Mouse (Mus musculus): ENCODE measurements around the gene Inpp4b. TPM values are rescaled to one million over a fixed set of nuclear protein-coding genes. Genes with fewer than 3 reads are reported as not detected.

Inpp4b gene
- polyA plus RNA-seq, 1 experiment = 1.9 TPM

DNA sequence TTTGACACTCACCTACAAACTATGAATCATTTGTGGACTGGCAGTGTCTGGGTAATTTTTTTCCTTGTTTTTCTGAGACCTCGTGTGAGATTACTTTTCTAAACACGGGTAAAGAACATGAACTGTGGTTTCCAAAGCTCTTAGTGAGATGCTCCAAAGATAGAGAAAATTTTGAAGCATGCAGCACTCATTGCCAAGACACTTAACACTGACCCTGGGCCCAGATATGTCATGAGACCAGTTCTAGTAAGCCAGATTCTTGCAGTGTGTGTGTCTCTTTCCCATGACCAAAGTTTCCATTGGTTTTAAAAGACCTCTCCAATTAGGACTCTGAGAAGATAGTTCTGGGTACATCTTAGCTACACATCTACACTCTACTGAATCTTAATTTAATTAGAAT is 484.1 kb downstream of the Inpp4b start:
- TF ChIP-seq CTCF (conservative IDR thresholded peaks at IDR 0.05; ENCODE audit: insufficient read depth, insufficient read length, low read depth, low read length) (no peak), POLR2A (IDR thresholded peaks at IDR 0.05; ENCODE audit: low read depth, low read length) (no peak)
- Histone ChIP-seq H3K27me3 (replicated peaks; ENCODE audit: control insufficient read depth, insufficient read depth, low read length) (no peaks in the 10 kb centered on the region), H3K27ac (ENCODE audit: insufficient read depth, low read depth, low read length) (no peak overlapping the region), H3K4me1 (ENCODE audit: control insufficient read depth, insufficient read depth, low read length) (no peaks in the 10 kb centered on the region), H3K4me3 (ENCODE audit: insufficient read depth, low read depth, low read length) (no peak overlapping the region), H3K36me3 (ENCODE audit: control insufficient read depth, insufficient read depth, low read length) (no peaks in the 10 kb centered on the region)
- WGBS = 65% methylated on average over 2 of the region's 2 CpGs
- DNase-seq = peak; percentile 60

GRCm38 (mm10) chr8:81827306-81827913 is 485.1 kb downstream of the Inpp4b start:
- Histone ChIP-seq H3K27me3 (replicated peaks; ENCODE audit: control insufficient read depth, insufficient read depth, low read length) (no peaks in the 10 kb centered on the region), H3K4me1 (ENCODE audit: control insufficient read depth, insufficient read depth, low read length) (no peaks in the 10 kb centered on the region), H3K27ac (ENCODE audit: insufficient read depth, low read depth, low read length) (no peak overlapping the region), H3K36me3 (ENCODE audit: control insufficient read depth, insufficient read depth, low read length) (no peaks in the 10 kb centered on the region), H3K4me3 (ENCODE audit: insufficient read depth, low read depth, low read length) (no peak overlapping the region)
- DNase-seq = no peak
- WGBS = 76% methylated on average over 2 of the region's 2 CpGs
- no peak for TF ChIP-seq CTCF (conservative IDR thresholded peaks at IDR 0.05; ENCODE audit: insufficient read depth, insufficient read length, low read depth, low read length)
- TF ChIP-seq POLR2A (IDR thresholded peaks at IDR 0.05; ENCODE audit: low read depth, low read length) = no peak

DNA sequence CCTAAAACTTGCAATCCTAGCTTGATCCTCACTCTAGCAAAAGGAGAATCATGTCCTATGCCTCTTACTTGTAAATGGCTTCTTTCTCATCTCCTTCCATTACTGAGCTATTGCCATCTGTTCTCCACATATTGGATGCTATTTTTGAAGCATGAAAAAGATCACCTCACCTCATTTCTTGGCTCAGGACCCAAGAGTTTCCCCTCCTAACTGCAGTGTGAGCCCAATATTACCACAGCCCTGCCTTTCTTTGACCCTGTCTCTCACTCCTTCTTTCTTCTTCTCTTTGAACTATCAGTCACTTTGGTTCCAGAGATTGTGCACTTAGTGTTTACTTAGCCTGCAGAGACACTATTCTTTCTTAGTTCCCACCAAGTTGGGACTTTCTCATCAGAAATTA is 489.1 kb downstream of the Inpp4b start:
- Histone ChIP-seq H3K27ac (ENCODE audit: insufficient read depth, low read depth, low read length) (no peak overlapping the region), H3K4me3 (ENCODE audit: insufficient read depth, low read depth, low read length) (no peak overlapping the region), H3K36me3 (ENCODE audit: control insufficient read depth, insufficient read depth, low read length) (no peaks in the 10 kb centered on the region), H3K27me3 (replicated peaks; ENCODE audit: control insufficient read depth, insufficient read depth, low read length) (no peaks in the 10 kb centered on the region), H3K4me1 (ENCODE audit: control insufficient read depth, insufficient read depth, low read length) (0 out of 2 replicates have a peak, but pooled peaks cover 3% of the 10 kb centered on the region)
- no peak for DNase-seq
- TF ChIP-seq CTCF (conservative IDR thresholded peaks at IDR 0.05; ENCODE audit: insufficient read depth, insufficient read length, low read depth, low read length) (no peak), POLR2A (IDR thresholded peaks at IDR 0.05; ENCODE audit: low read depth, low read length) (no peak)

- Histone ChIP-seq H3K4me1 (ENCODE audit: control insufficient read depth, insufficient read depth, low read length) (0 out of 2 replicates have a peak, but pooled peaks cover 3% of the 10 kb centered on the region), H3K27me3 (replicated peaks; ENCODE audit: control insufficient read depth, insufficient read depth, low read length) (no peaks in the 10 kb centered on the region), H3K36me3 (ENCODE audit: control insufficient read depth, insufficient read depth, low read length) (no peaks in the 10 kb centered on the region), H3K4me3 (ENCODE audit: insufficient read depth, low read depth, low read length) (no peak overlapping the region), H3K27ac (ENCODE audit: insufficient read depth, low read depth, low read length) (no peak overlapping the region)
- TF ChIP-seq CTCF (conservative IDR thresholded peaks at IDR 0.05; ENCODE audit: insufficient read depth, insufficient read length, low read depth, low read length) = no peak
- TF ChIP-seq POLR2A (IDR thresholded peaks at IDR 0.05; ENCODE audit: low read depth, low read length) = no peak
- DNase-seq = no peak
These were observed 491.5 kb downstream of the Inpp4b start for GRCm38 (mm10) chr8:81833852-81834251.

- H3K4me3 ChIP-seq (ENCODE audit: insufficient read depth, low read depth, low read length) = no peak overlapping the region
- no peak overlapping the region for H3K27ac ChIP-seq (ENCODE audit: insufficient read depth, low read depth, low read length)
- no peak for DNase-seq
- TF ChIP-seq POLR2A (IDR thresholded peaks at IDR 0.05; ENCODE audit: low read depth, low read length) = no peak
- no peak for TF ChIP-seq CTCF (conservative IDR thresholded peaks at IDR 0.05; ENCODE audit: insufficient read depth, insufficient read length, low read depth, low read length)
- no peaks in the 10 kb centered on the region for H3K36me3 ChIP-seq (ENCODE audit: control insufficient read depth, insufficient read depth, low read length)
- H3K27me3 ChIP-seq (replicated peaks; ENCODE audit: control insufficient read depth, insufficient read depth, low read length) = no peaks in the 10 kb centered on the region
- no peaks in the 10 kb centered on the region for H3K4me1 ChIP-seq (ENCODE audit: control insufficient read depth, insufficient read depth, low read length)
These were observed 498.2 kb downstream of the Inpp4b start for GRCm38 (mm10) chr8:81840512-81840911.

DNA sequence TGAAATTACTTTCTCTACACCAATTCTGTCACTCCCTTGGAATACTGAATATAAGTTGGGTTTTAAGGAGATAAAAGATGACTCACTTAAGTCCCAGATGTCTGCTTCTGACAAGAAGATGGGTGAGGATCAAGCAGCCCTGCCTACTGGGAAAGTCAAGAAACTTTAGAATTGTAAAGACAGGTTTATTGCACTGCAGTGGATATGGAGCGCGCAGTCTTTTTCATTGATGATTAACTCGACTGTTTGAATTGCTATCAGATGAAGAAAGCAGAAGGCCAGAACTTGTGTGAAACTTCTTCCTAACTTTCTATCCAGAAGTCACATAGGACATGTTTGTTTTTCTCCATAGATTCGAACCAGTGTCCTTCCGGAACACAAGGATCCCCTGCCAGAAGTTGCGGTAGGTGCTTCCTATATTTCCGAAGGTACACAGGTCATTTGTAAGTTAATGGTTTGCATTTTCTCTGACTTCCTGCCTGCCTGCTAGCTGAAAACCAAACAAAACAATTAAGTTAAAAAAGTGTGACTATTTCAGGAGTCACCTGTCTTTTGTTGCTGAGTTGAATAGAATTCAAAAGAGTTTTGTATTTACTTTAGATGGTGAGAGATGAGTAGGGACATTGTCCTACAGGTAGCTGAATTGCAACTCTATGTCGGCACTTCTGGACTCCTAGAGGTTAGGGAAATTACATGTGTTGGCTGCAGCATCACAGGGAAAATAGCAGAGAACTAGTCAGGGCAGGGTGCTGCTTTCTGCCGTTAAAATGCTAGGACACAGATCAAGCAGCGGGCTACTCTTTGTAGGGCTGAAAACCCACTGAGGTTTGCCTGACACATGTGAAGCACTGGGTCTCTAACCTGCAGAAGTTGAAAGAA is 502.0 kb downstream of the Inpp4b start:
- Histone ChIP-seq H3K36me3 (ENCODE audit: control insufficient read depth, insufficient read depth, low read length) (no peaks in the 10 kb centered on the region), H3K4me1 (ENCODE audit: control insufficient read depth, insufficient read depth, low read length) (no peaks in the 10 kb centered on the region), H3K4me3 (ENCODE audit: insufficient read depth, low read depth, low read length) (no peak overlapping the region), H3K27ac (ENCODE audit: insufficient read depth, low read depth, low read length) (no peak overlapping the region), H3K27me3 (replicated peaks; ENCODE audit: control insufficient read depth, insufficient read depth, low read length) (no peaks in the 10 kb centered on the region)
- no peak for DNase-seq
- 44% methylated on average over 10 of the region's 10 CpGs for WGBS
- TF ChIP-seq CTCF (conservative IDR thresholded peaks at IDR 0.05; ENCODE audit: insufficient read depth, insufficient read length, low read depth, low read length) (no peak), POLR2A (IDR thresholded peaks at IDR 0.05; ENCODE audit: low read depth, low read length) (no peak)

GRCm38 (mm10) chr8:81847929-81848328 is 505.6 kb downstream of the Inpp4b start:
- Histone ChIP-seq H3K27ac (ENCODE audit: insufficient read depth, low read depth, low read length) (no peak overlapping the region), H3K4me1 (ENCODE audit: control insufficient read depth, insufficient read depth, low read length) (no peaks in the 10 kb centered on the region), H3K27me3 (replicated peaks; ENCODE audit: control insufficient read depth, insufficient read depth, low read length) (no peaks in the 10 kb centered on the region), H3K4me3 (ENCODE audit: insufficient read depth, low read depth, low read length) (no peak overlapping the region), H3K36me3 (ENCODE audit: control insufficient read depth, insufficient read depth, low read length) (no peaks in the 10 kb centered on the region)
- 94% methylated on average over 2 of the region's 2 CpGs for WGBS
- no peak for DNase-seq
- TF ChIP-seq CTCF (conservative IDR thresholded peaks at IDR 0.05; ENCODE audit: insufficient read depth, insufficient read length, low read depth, low read length) (no peak), POLR2A (IDR thresholded peaks at IDR 0.05; ENCODE audit: low read depth, low read length) (no peak)
